ENCODE assay signal across 8 mouse cellular contexts in the genomic region with DNA sequence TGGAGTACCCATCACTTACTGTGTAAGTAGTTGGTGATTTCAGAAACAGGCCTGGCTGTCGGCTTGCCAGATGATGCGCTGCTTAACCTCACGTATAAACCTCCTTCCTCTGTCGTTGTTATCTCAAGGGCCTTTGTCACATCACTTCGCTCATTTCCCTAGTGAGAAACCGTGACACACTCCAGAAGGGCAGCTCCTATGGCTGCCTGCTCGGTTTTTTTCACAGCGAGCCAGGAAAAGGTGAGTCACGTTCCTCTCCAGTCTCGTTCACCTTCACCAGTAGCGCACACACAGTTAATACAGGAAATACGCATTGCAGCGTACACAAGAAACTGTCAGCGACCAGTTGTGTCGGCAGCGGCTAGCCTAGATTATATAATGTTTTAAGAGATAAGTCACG. TPM values are rescaled to one million over a fixed set of nuclear protein-coding genes. Genes with fewer than 3 reads are reported as not detected.
DNase-seq lines count a peak whose midpoint lies in the region; ATAC-seq and TF ChIP-seq lines count a peak whose summit lies in the region.

No protein-coding gene starts in this region.

- no peaks in the 10 kb centered on the region for H3K27me3 ChIP-seq in neural tube, embryonic 12.5 days (replicated peaks)
- H3K27me3 ChIP-seq in hindbrain, embryonic 14.5 days (ENCODE audit: control insufficient read depth, insufficient read depth, low read length): no peaks in the 10 kb centered on the region
- no peaks in the 10 kb centered on the region for H3K27me3 ChIP-seq in stomach, embryonic 16.5 days (ENCODE audit: control insufficient read depth, insufficient read depth, low read length)

- no peak overlapping the region for H3K4me3 ChIP-seq in neural tube, embryonic 12.5 days
- 0 out of 2 replicates have a peak overlapping the region, but pooled peaks have one; percentile 34 for H3K4me3 ChIP-seq in hindbrain, embryonic 14.5 days (replicated peaks; ENCODE audit: low read length)
- H3K4me3 ChIP-seq in lung, adult 2 months (replicated peaks; ENCODE audit: extremely low read depth, low read depth, low read length): no peak overlapping the region
- H3K4me3 ChIP-seq in stomach, embryonic 16.5 days (replicated peaks; ENCODE audit: low read length): no peak overlapping the region

- no peak for TF ChIP-seq CTCF in lung, adult 2 months (IDR thresholded peaks at IDR 0.05; ENCODE audit: insufficient read depth, low read length)

- H3K9ac ChIP-seq in neural tube, embryonic 12.5 days: no peak overlapping the region
- H3K9ac ChIP-seq in hindbrain, embryonic 14.5 days: peak overlapping the region; percentile 64; the same call in 1 of the 2 replicates
- no peak overlapping the region for H3K9ac ChIP-seq in stomach, embryonic 16.5 days (ENCODE audit: low read length)

- H3K9me3 ChIP-seq in neural tube, embryonic 12.5 days: no peaks in the 10 kb centered on the region
- H3K9me3 ChIP-seq in hindbrain, embryonic 14.5 days (ENCODE audit: control insufficient read depth, low read length): no peaks in the 10 kb centered on the region
- H3K9me3 ChIP-seq in stomach, embryonic 16.5 days (replicated peaks; ENCODE audit: control insufficient read depth, low read length): no peaks in the 10 kb centered on the region

- DNase-seq in neural tube, embryonic 10.5 days (ENCODE audit: extremely low spot score, low spot score): no peak
- peak; percentile 46 for DNase-seq in adrenal gland, postnatal 25 days
- DNase-seq in hindbrain, embryonic 14.5 days (ENCODE audit: low spot score): no peak
- peak; percentile 57 for DNase-seq in lung, adult 2 months
- no peak for DNase-seq in gastrocnemius, postnatal 4 days (ENCODE audit: low spot score in 2 of 2)
- DNase-seq in gastrocnemius, adult 18-20 months (ENCODE audit: low spot score): no peak

- H3K4me1 ChIP-seq in neural tube, embryonic 12.5 days: peaks cover 22% of the 10 kb centered on the region
- H3K4me1 ChIP-seq in hindbrain, embryonic 14.5 days (replicated peaks; ENCODE audit: control insufficient read depth, insufficient read depth, low read length): peaks cover 43% of the 10 kb centered on the region
- peaks cover 69% of the 10 kb centered on the region for H3K4me1 ChIP-seq in lung, adult 2 months (ENCODE audit: control insufficient read depth, insufficient read depth, low read length)
- H3K4me1 ChIP-seq in stomach, embryonic 16.5 days (ENCODE audit: control insufficient read depth, insufficient read depth, low read length): peaks cover 27% of the 10 kb centered on the region

- peak overlapping the region; percentile 59; the same call in 1 of the 2 replicates for H3K4me2 ChIP-seq in neural tube, embryonic 12.5 days (replicated peaks)
- peak overlapping the region; percentile 59 for H3K4me2 ChIP-seq in hindbrain, embryonic 14.5 days (replicated peaks)
- H3K4me2 ChIP-seq in stomach, embryonic 16.5 days (ENCODE audit: low read depth, low read length): 0 out of 2 replicates have a peak overlapping the region, but pooled peaks have one; percentile 81

- H3K36me3 ChIP-seq in neural tube, embryonic 12.5 days: no peaks in the 10 kb centered on the region
- no peaks in the 10 kb centered on the region for H3K36me3 ChIP-seq in hindbrain, embryonic 14.5 days (replicated peaks; ENCODE audit: control insufficient read depth, insufficient read depth)
- H3K36me3 ChIP-seq in stomach, embryonic 16.5 days (ENCODE audit: control insufficient read depth, insufficient read depth, low read length): no peaks in the 10 kb centered on the region

- WGBS in neural tube, embryonic 12.5 days: 77% methylated on average over 17 of the region's 17 CpGs
- 58% methylated on average over 17 of the region's 17 CpGs for WGBS in hindbrain, embryonic 14.5 days
- 26% methylated on average over 17 of the region's 17 CpGs for WGBS in lung, adult 2 months
- 53% methylated on average over 17 of the region's 17 CpGs for WGBS in stomach, embryonic 16.5 days

- no peak for TF ChIP-seq POLR2A in lung, adult 2 months (IDR thresholded peaks at IDR 0.05; ENCODE audit: borderline replicate concordance, extremely low read depth, low read depth, low read length)

- ATAC-seq in neural tube, embryonic 12.5 days (ENCODE audit: low FRiP score, low read depth): no peak
- no peak for ATAC-seq in hindbrain, embryonic 14.5 days (ENCODE audit: low FRiP score)
- no peak for ATAC-seq in stomach, embryonic 16.5 days (ENCODE audit: insufficient read depth, low FRiP score)

- H3K27ac ChIP-seq in neural tube, embryonic 12.5 days: no peak overlapping the region
- peak overlapping the region; percentile 95 for H3K27ac ChIP-seq in hindbrain, embryonic 14.5 days
- H3K27ac ChIP-seq in stomach, embryonic 16.5 days (ENCODE audit: low read length): peak overlapping the region; percentile 18; the same call in 1 of the 2 replicates

RNA-seq across cellular contexts. Expression of gene Itpkb, which starts 33.7 kb away (rescaled TPM):
- 5.4 and 5.5 TPM in 2 replicates for polyA plus RNA-seq in neural tube, embryonic 12.5 days (2016; fragmentation: Nextera tagmentation; extraction: Ambion mirVana)
- total RNA-seq in adrenal gland, postnatal 25 days (2021): 57.7 and 71.2 TPM in 2 replicates
- 2.7 and 3.0 TPM in 2 replicates for polyA plus RNA-seq in hindbrain, embryonic 14.5 days (2014; fragmentation: Nextera tagmentation; extraction: Ambion mirVana)
- 51.3 and 55.6 TPM in 2 replicates for polyA plus RNA-seq in lung, adult 2 months (2012; rRNA removed)
- polyA plus RNA-seq in stomach, embryonic 16.5 days (2015; fragmentation: Nextera tagmentation; extraction: Ambion mirVana): 6.0 and 7.2 TPM in 2 replicates
- total RNA-seq in gastrocnemius, postnatal 4 days (2021): 10 to 100 TPM; 43.3 to 46.1 TPM
- 10 to 100 TPM; 11.3 to 21.8 TPM for total RNA-seq in gastrocnemius, adult 18-20 months (2021)

Comparison
In these comparisons a context has a peak if more than half of its experiments do, and no peak if none do; other contexts are left out.
1. DNase-seq: peak in adrenal gland, postnatal 25 days (single experiment) and lung, adult 2 months (single experiment); none in neural tube, embryonic 10.5 days (single experiment), hindbrain, embryonic 14.5 days (single experiment), gastrocnemius, postnatal 4 days (0 of 2) and gastrocnemius, adult 18-20 months (single experiment).
2. Peak in every context shown above with its lines, with median percentiles within 50 percentile points of each other: H3K4me2 ChIP-seq.